Mouse (Mus musculus): ENCODE data around the gene Gm20695.

Gm20695 gene

GRCm38 (mm10) chr16:3893739-3894138 lies 9.3 kb downstream of the Gm20695 start:
- ATAC-seq (ENCODE audit: insufficient number of reproducible peaks, low FRiP score, low TSS enrichment), result no peak

DNA sequence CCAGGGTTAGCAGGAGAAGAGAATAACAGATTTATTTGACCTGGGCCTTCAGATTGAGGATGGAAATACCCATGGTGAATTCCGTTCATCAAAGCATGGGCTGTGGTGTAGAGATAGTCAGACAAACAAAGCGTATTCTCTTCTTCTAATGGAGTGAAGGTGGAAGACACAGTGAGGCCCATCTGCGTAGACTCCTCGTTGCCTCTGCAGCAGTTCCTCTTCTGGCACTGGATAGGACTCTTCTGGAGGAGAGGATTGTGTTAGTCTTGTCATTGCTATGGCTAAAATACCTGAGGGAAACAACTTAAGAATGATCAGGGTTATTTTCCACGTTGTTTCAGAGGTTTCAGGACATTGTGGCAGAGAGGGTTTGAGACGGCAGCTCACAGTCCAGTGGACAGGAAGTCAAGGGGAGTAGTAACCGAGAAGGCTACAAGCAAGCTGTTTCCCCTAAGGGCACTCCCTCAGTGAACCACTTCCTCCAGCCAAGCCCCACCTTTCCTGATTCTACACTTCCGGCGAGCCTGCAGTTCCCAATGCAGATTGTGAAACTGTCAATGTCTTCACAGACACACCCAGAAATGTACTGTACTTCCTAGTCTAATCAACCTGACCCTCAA lies 10.8 kb downstream of the Gm20695 start:
- no peak for ATAC-seq (ENCODE audit: insufficient number of reproducible peaks, low FRiP score, low TSS enrichment)

DNA sequence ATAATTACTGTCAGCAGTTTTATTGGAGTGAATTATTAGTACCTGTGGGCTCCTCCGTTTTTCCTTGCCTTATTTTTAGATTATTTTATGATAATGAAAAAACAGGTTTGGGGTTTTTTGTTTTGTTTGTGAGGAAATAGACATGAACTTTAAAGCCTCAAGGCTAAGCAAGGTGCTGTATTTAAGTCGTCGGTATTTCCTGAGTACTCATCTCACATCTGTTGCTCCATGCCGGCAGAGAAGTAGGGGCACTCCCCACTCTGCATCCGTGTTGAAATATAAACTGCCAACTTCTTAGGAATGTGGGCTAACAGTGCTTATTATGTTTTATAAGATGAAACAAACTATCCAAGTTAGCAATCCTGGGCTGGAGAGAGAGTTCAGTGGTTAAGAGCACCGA lies 11.6 kb downstream of the Gm20695 start:
- ATAC-seq (ENCODE audit: insufficient number of reproducible peaks, low FRiP score, low TSS enrichment), result no peak

GRCm38 (mm10) chr16:3896553-3896952 lies 12.1 kb downstream of the Gm20695 start:
- no peak for ATAC-seq (ENCODE audit: insufficient number of reproducible peaks, low FRiP score, low TSS enrichment)

DNA sequence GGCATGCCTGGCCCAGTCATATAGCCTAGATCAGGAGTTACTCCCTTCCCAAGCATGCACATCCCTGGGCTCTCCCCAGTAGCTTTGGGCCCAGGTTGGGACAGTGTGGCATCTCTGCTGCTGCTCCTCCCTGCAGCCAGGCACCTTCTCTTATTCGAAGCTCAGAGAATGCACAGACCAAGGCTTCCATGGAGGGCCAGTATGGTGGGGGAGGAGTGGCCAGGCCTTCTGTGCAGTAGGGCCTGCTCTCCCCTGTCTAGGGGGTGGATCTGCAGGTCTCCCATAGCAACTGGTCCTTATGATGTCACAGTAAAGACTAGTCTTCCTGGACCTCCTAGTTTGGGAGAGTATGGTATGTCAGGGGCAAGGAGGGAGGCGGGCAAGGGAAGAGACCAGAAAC lies 23.0 kb downstream of the Gm20695 start:
- ATAC-seq (ENCODE audit: insufficient number of reproducible peaks, low FRiP score, low TSS enrichment), result no peak

DNA sequence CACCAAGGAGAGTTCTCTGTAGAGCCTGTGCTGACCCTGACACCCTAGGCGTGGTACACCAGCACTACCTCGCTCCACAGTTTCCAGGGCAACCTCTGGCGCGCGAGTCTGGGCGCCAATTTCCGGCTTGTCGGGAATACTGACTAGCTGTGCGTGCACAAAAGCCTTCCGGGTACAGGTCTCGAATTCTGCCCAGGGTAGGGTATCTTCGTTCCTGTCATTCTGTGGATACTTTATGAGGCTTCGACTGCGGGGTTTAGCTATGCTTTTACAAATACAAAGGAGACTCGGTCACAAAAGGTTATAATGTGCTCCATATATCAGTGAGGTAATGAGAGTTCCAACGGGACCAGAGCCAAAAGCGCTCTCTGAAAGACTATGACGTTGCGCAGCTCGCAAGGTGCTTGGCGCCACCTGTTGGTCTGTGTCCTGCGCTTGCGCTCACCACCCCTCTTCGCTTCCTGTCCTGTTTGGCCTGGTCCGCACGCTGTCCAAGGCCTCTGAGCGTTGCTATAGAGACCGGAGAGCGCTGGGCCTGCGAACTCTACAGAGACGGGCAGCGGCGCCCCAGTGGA lies 24.2 kb downstream of the Gm20695 start, which contains the start of the genes 1700037C18Rik and Cluap1:
TSS of gene 1700037C18Rik (minus strand) at position 153 of the 575 bp plus-strand sequence.
TSS of gene Cluap1 (plus strand) at position 265 of the 575 bp plus-strand sequence.
- peak; percentile 96 for ATAC-seq (ENCODE audit: insufficient number of reproducible peaks, low FRiP score, low TSS enrichment)

DNA sequence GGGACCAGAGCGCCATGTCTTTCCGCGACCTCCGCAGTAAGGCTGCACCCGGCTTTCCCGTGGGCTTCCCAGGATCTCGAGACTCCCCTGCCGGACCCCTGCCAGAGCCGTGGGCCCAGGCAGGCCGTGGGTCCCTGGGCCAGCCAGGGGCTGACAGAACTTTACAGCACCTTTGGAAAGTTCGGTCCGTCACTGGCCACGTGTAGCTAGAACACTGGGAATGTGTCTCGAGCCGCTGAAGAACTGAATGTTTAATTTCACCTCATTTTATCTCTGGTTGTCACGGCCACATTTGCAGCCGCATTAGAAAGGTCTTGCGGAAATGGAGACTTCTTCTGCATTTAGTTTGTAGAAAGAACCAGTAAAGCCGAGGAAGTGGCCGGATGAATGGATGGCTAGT lies 24.7 kb downstream of the Gm20695 start:
- ATAC-seq (ENCODE audit: insufficient number of reproducible peaks, low FRiP score, low TSS enrichment), result no peak

DNA sequence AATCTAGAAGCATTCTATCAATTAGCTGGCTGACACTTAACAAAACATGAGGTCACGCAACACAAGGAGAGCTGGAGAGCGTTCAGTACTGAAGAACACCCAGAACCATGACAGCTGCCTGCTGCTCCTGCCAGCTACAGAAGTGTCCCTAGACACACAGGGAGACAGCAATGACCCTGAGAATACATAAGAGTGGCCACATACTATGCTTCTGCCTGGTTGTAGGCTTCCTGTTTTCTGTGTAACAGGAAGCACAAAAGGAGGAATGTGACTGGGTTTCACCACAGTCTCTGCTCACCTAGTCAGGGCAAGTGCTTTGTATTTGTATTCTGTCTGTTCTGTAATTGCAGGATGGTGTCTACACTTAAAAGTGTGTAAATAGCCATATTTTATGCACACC lies 36.3 kb downstream of the Gm20695 start:
- no peak for ATAC-seq (ENCODE audit: insufficient number of reproducible peaks, low FRiP score, low TSS enrichment)

DNA sequence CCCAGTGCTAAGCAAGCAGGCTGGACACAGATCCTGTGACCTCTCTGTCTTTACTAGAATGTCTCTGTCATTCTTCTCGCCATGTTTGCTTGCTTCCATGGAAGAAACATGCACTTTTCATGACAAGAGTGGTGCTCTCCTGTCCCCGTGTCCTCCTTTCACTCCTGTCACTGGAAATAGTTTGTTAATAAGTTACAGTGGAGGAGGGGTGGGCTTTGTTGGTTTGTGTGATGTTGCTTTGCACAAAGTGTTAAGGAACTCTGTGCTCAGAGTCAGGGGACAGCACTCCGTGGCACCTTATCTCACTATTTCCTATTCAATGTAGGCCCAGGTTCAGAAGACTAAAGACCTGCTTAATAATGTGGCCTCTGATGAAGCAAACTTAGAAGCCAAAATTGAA lies 39.1 kb downstream of the Gm20695 start:
- ATAC-seq (ENCODE audit: insufficient number of reproducible peaks, low FRiP score, low TSS enrichment), result no peak

DNA sequence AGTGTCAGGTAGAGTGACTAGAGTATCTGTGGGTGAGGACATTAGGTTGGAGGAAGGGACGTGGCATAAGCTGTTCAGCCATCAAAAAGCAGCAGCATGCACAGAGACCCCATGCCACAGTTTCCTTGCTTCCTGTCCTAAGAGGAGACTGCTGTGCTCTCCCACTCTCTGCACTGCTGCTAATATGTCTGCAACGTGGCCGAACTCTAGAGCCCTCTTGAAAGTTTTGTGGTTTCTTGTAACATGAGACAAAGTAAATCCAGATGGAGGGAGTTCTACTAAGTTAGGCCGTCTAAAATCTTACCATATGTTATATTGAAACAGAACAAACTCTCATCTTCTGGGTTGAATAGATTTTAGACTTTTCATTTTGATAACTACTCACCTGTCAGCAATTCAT lies 39.5 kb downstream of the Gm20695 start:
- ATAC-seq (ENCODE audit: insufficient number of reproducible peaks, low FRiP score, low TSS enrichment), result no peak

DNA sequence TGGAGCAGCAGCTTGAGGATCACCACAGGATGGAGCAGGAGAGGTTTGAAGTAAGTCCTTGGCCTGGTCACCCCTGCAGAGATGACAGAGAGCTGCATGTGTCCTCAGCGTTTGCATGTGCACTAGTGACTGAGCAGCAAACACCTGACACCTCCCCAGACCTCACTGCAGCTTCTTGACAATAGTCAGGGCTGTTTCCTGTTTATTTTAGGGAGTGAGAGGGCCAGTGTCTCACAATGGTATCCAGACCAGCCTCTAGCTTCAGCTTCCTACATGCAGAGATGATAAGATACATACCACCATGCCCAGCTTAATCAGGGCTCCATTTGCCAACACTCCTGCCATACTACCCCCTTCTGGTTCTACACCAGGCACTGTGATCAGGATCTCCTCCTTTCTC lies 44.1 kb downstream of the Gm20695 start:
- no peak for ATAC-seq (ENCODE audit: insufficient number of reproducible peaks, low FRiP score, low TSS enrichment)

DNA sequence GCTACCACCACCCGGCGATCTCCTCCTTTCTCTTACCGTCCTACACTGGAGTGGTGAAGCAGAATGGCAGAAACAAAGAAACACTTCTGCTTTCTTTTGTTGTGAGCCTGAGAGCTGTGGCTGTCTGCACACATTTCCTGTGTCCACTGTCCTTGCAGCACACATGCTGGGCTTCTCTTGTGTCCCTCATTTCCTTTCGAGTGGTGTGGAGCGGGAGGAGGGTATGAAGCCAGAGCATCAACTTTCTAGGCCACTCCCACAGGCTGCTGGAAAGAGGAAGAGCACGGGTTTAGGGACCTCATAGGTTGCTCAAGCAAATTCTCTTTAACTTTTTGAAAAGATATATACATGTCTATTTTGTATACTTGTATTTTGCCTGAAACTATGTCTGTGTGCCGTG lies 44.7 kb downstream of the Gm20695 start:
- no peak for ATAC-seq (ENCODE audit: insufficient number of reproducible peaks, low FRiP score, low TSS enrichment)

GRCm38 (mm10) chr16:3933536-3933935 lies 49.1 kb downstream of the Gm20695 start:
- no peak for ATAC-seq (ENCODE audit: insufficient number of reproducible peaks, low FRiP score, low TSS enrichment)

DNA sequence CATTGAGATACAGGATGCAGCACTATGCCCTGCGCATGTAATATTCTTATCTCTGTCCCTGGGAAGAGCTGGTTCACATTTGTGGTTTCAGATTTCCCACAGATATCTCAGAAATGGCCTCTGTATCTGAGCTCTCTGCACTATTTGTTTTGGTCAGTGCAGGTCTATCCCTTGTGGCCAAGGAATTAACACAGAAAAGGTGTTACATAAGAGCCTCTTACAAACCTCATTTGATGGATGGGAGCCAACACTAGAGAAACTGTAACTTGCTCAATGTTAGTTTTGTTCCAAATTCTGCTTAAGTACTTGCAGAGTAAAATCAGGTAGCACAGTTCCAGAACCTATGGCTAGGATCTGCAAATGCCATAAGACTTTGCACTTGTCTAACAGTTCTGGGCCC lies 49.6 kb downstream of the Gm20695 start:
- no peak for ATAC-seq (ENCODE audit: insufficient number of reproducible peaks, low FRiP score, low TSS enrichment)

- no peak for ATAC-seq (ENCODE audit: insufficient number of reproducible peaks, low FRiP score, low TSS enrichment)
These were observed 50.3 kb downstream of the Gm20695 start for GRCm38 (mm10) chr16:3934701-3935100.

- ATAC-seq (ENCODE audit: insufficient number of reproducible peaks, low FRiP score, low TSS enrichment), result no peak
These were observed 66.7 kb downstream of the Gm20695 start for GRCm38 (mm10) chr16:3951141-3951540.

DNA sequence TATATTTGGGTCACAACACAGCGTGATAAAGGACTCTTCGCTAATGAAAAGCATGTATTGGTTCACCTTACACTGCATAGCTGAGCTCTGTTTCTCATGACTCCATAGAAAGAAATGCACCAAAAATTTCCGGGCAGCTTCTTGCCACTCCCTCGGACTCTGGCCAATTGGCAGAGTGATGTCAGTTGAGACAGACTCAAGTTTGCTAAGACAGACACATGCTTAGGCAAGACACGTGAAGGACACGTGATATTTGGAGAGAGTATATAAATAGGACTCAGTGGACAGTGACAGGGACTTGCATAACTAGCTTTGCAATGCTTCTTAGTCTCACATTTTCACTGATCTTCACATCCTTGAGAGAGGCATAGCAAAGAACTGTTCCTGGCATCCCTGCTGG lies 71.9 kb downstream of the Gm20695 start:
- ATAC-seq (ENCODE audit: insufficient number of reproducible peaks, low FRiP score, low TSS enrichment), result peak; percentile 61; the same call in 1 of the 2 replicates

DNA sequence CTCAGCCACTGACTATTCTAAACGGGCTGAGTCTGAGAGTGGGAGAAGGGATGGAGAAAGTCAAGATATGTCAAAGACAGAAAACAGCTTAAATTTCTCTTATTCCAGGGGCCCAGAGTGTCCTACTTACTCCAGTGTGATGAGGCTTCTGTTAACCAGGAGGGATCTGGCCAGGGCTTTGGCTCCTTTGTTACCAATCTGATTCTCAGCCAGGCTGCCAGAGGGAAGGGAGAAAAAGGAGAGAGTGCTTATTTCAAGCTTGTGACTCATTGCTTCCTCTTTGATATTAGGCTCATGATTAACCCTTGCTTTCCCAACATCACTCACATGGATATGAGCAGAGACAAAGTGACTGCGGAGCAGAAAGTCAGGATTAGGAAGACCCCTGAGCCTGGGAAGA lies 74.8 kb downstream of the Gm20695 start:
- peak; percentile 71; the same call in 1 of the 2 replicates for ATAC-seq (ENCODE audit: insufficient number of reproducible peaks, low FRiP score, low TSS enrichment)

- no peak for ATAC-seq (ENCODE audit: insufficient number of reproducible peaks, low FRiP score, low TSS enrichment)
These were observed 80.5 kb downstream of the Gm20695 start for GRCm38 (mm10) chr16:3964990-3965389.

DNA sequence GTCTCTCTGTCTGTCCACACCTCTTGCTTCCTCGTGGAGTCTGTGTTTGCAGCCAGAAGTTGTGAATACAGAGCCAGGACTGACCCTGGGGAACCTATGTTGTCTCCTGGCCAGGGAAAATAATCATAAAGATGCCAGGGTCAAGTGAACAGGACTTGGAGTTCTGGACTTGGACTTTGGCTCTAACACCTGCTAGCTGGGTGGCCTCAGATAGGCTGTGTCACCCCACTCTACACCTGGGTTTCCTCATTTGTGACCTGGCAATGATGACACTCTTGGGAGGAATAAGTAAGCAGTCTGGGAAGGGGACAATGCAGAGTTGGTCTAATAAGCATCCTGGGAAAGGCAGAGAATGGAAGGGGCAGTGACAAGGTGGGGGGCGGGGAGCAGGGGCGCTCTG lies 81.1 kb downstream of the Gm20695 start:
- no peak for ATAC-seq (ENCODE audit: insufficient number of reproducible peaks, low FRiP score, low TSS enrichment)
